Mouse (Mus musculus): ENCODE measurements around the gene Adamts6. TPM values are rescaled to one million over a fixed set of nuclear protein-coding genes. Genes with fewer than 3 reads are reported as not detected.

Gene Adamts6
- polyA plus RNA-seq, 1 experiment from 2014 or later, result 4.5 TPM

- H3K27ac ChIP-seq (ENCODE audit: low read depth), result no peak overlapping the region
- H3K4me1 ChIP-seq (ENCODE audit: insufficient read depth), result no peaks in the 10 kb centered on the region
- no peaks in the 10 kb centered on the region for H3K9me3 ChIP-seq (ENCODE audit: low read depth, low read length)
- no peak overlapping the region for H3K4me2 ChIP-seq
- TF ChIP-seq CTCF (IDR thresholded peaks at IDR 0.05; ENCODE audit: low read depth), result no peak
- no peaks in the 10 kb centered on the region for H3K36me3 ChIP-seq (ENCODE audit: insufficient read depth)
- no peak overlapping the region for H3K4me3 ChIP-seq (ENCODE audit: low read depth, low read length)
- ATAC-seq (ENCODE audit: insufficient read depth) (no peak), DNase-seq (no peak)
- no peak overlapping the region for H3K9ac ChIP-seq
- 84% methylated on average over 1 of the region's 1 CpGs for WGBS
- H3K27me3 ChIP-seq (ENCODE audit: insufficient read depth, low read length), result no peaks in the 10 kb centered on the region
Measured at GRCm38 (mm10) chr13:104460287-104460686, 172.7 kb downstream of the Adamts6 start.

GRCm38 (mm10) chr13:104468061-104468460 lies 180.4 kb downstream of the Adamts6 start:
- ATAC-seq (ENCODE audit: insufficient read depth) (no peak), DNase-seq (no peak)
- H3K9me3 ChIP-seq (ENCODE audit: low read depth, low read length), result no peaks in the 10 kb centered on the region
- H3K4me2 ChIP-seq, result no peak overlapping the region
- H3K27me3 ChIP-seq (ENCODE audit: insufficient read depth, low read length), result no peaks in the 10 kb centered on the region
- H3K9ac ChIP-seq, result no peak overlapping the region
- H3K4me1 ChIP-seq (ENCODE audit: insufficient read depth), result no peaks in the 10 kb centered on the region
- no peak overlapping the region for H3K4me3 ChIP-seq (ENCODE audit: low read depth, low read length)
- no peak for TF ChIP-seq CTCF (IDR thresholded peaks at IDR 0.05; ENCODE audit: low read depth)
- H3K27ac ChIP-seq (ENCODE audit: low read depth), result no peak overlapping the region
- no peaks in the 10 kb centered on the region for H3K36me3 ChIP-seq (ENCODE audit: insufficient read depth)
- WGBS, result 61% methylated on average over 1 of the region's 1 CpGs

- Histone ChIP-seq H3K27ac (ENCODE audit: low read depth) (no peak overlapping the region), H3K27me3 (ENCODE audit: insufficient read depth, low read length) (no peaks in the 10 kb centered on the region), H3K9ac (no peak overlapping the region), H3K4me3 (ENCODE audit: low read depth, low read length) (no peak overlapping the region), H3K9me3 (ENCODE audit: low read depth, low read length) (no peaks in the 10 kb centered on the region), H3K4me1 (ENCODE audit: insufficient read depth) (no peaks in the 10 kb centered on the region), H3K4me2 (no peak overlapping the region), H3K36me3 (ENCODE audit: insufficient read depth) (0 out of 2 replicates have a peak, but pooled peaks cover 15% of the 10 kb centered on the region)
- no peak for ATAC-seq (ENCODE audit: insufficient read depth)
- WGBS, result 63% methylated on average over 9 of the region's 9 CpGs
- DNase-seq, result no peak
- no peak for TF ChIP-seq CTCF (IDR thresholded peaks at IDR 0.05; ENCODE audit: low read depth)
Measured at GRCm38 (mm10) chr13:104476285-104476956, 188.8 kb downstream of the Adamts6 start.

GRCm38 (mm10) chr13:104482426-104483089 lies 194.9 kb downstream of the Adamts6 start:
- H3K4me3 ChIP-seq (ENCODE audit: low read depth, low read length), result no peak overlapping the region
- H3K27me3 ChIP-seq (ENCODE audit: insufficient read depth, low read length), result no peaks in the 10 kb centered on the region
- H3K4me2 ChIP-seq, result no peak overlapping the region
- DNase-seq (no peak), ATAC-seq (ENCODE audit: insufficient read depth) (no peak)
- H3K27ac ChIP-seq (ENCODE audit: low read depth), result no peak overlapping the region
- H3K4me1 ChIP-seq (ENCODE audit: insufficient read depth), result no peaks in the 10 kb centered on the region
- WGBS, result 74% methylated on average over 8 of the region's 8 CpGs
- no peak overlapping the region for H3K9ac ChIP-seq
- H3K9me3 ChIP-seq (ENCODE audit: low read depth, low read length), result no peaks in the 10 kb centered on the region
- peaks cover 6% of the 10 kb centered on the region; the same call in 1 of the 2 replicates for H3K36me3 ChIP-seq (ENCODE audit: insufficient read depth)
- TF ChIP-seq CTCF (IDR thresholded peaks at IDR 0.05; ENCODE audit: low read depth), result no peak

- H3K27me3 ChIP-seq (ENCODE audit: insufficient read depth, low read length), result no peaks in the 10 kb centered on the region
- H3K9me3 ChIP-seq (ENCODE audit: low read depth, low read length), result no peaks in the 10 kb centered on the region
- H3K4me2 ChIP-seq, result no peak overlapping the region
- TF ChIP-seq CTCF (IDR thresholded peaks at IDR 0.05; ENCODE audit: low read depth), result no peak
- H3K36me3 ChIP-seq (ENCODE audit: insufficient read depth), result peaks cover 6% of the 10 kb centered on the region; the same call in 1 of the 2 replicates
- no peaks in the 10 kb centered on the region for H3K4me1 ChIP-seq (ENCODE audit: insufficient read depth)
- H3K4me3 ChIP-seq (ENCODE audit: low read depth, low read length), result no peak overlapping the region
- no peak for DNase-seq
- H3K9ac ChIP-seq, result no peak overlapping the region
- H3K27ac ChIP-seq (ENCODE audit: low read depth), result no peak overlapping the region
- no peak for ATAC-seq (ENCODE audit: insufficient read depth)
- WGBS, result 85% methylated on average over 12 of the region's 12 CpGs
Measured at GRCm38 (mm10) chr13:104483111-104483722, 195.6 kb downstream of the Adamts6 start.

- Histone ChIP-seq H3K4me3 (ENCODE audit: low read depth, low read length) (no peak overlapping the region), H3K36me3 (ENCODE audit: insufficient read depth) (no peaks in the 10 kb centered on the region), H3K27me3 (ENCODE audit: insufficient read depth, low read length) (no peaks in the 10 kb centered on the region), H3K9ac (no peak overlapping the region), H3K4me2 (no peak overlapping the region), H3K4me1 (ENCODE audit: insufficient read depth) (peaks cover 3% of the 10 kb centered on the region; the same call in 1 of the 2 replicates), H3K27ac (ENCODE audit: low read depth) (peak overlapping the region; percentile 31; the same call in 1 of the 2 replicates), H3K9me3 (ENCODE audit: low read depth, low read length) (no peaks in the 10 kb centered on the region)
- DNase-seq, result peak; percentile 24
- ATAC-seq (ENCODE audit: insufficient read depth), result peak; percentile 52; the same call in 1 of the 2 replicates
- no peak for TF ChIP-seq CTCF (IDR thresholded peaks at IDR 0.05; ENCODE audit: low read depth)
- 51% methylated on average over 4 of the region's 4 CpGs for WGBS
Measured at GRCm38 (mm10) chr13:104491046-104491811, 203.6 kb downstream of the Adamts6 start.
